Mouse (Mus musculus): ENCODE data around the gene Mrps30.
"Not testable (repeated sequence)": the region's sequence is repeated elsewhere in the genome, so short reads cannot be mapped to it uniquely, and the experiment has no call there.

Gene Mrps30

DNA sequence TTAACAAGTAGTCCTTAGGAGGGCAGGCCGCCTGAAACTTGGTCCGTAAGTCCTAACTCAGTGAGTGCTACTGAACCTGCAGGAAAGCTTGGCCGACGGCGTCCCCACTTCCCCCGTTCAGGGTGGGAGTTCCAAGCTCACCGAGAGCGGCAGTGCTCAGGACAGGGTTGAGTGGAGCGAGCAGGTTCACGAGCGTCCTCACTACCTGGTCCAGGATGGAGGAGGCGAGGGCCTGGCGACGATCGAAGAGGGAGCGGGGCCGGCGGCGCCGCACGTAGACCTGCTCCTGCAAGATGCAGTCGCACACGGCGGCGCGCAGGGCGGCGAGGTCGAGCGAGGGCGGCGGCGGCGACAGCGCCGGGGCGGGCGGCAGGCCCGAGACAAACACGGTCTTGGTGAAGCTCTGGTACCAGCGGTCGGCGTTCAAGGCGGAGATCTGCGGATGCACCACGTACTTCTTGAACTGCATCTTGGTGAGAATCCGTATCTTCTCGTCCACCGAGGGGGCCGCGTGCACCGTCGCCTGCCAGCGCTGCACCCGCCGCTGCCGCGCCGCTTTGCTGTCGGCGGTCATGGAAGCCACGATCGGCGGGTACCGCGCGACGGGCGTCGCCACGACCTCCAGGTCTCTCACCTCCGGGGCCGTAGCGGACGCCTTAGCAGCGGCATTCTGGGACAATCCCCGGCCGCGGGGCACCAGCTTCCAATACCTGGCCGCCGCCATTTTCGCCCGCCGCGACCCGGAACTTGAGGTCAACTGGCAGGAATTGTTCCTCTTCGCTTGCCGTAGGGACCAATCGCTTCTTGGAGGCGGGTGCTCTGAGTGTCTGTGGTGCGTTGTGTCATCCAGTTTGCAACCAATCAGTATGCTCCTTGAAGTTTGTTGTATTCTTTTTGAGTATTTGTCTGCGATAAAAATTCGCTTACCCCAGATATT lies at the start of gene Mrps30, which contains the start of gene B430218F22Rik:
Mrps30 (minus strand) TSS at position 742 of the 937 bp plus-strand sequence.
B430218F22Rik (plus strand) TSS at position 120 of the 937 bp plus-strand sequence.
- DNase-seq (ENCODE audit: low read depth, low spot score), result peak; percentile 80

DNA sequence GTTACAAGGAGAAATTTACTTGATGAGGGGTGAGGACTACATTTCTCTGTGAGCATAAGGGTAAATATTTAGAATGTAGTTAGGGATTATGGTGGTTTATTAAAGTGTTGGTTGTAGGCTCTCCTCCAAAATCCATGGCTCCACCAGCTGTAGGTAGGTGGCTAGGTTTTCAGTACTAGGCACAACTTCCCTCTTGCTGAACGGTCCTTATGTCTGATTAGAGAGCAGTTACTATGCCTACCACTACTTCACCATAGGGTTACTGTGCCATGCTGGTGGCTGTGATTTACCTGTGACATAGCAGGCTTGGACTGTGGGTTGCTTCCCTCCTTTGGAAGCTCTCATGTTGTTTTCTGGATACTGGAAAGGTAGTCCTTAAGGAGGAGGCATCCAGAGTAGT lies 33.8 kb upstream of the Mrps30 start:
- no peak for DNase-seq (ENCODE audit: low read depth, low spot score)

DNA sequence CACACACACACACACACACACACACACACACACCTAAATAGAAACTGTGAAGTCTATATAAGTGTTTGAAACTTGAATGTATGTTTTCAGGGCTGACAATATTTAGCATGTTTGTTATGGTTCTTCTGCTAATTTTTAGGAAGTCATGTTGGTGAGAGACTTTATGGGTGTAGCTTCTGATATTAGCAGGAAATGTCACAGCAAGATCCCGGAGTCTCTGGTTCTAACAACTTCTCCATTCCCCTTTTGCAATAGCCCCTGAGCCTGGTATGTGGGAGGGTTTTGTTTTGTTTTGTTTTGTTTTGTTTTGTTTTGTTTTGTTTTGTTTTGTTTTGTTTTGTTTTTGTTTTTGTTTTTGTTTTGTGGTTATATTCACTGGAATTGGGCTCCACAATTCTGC lies 33.4 kb upstream of the Mrps30 start:
- no peak for DNase-seq (ENCODE audit: low read depth, low spot score)

DNA sequence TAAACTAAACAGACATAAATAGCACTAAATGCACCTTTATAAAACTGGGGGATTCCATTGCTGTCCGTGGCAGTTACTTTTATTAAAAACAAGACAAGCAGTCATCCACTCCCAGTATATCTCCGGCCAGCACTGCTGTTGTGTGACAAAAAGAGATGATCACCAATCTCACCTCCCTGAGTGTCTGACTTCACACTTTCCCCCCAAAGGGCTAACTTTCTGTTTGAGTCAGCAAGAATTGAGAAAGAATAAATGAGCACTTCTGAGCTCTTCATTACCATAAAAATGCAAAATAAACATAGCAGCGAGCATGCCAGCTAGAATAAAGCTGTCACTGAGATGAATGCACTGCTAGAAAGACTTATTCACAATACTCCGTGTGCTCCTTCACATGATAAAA lies 31.1 kb upstream of the Mrps30 start:
- DNase-seq (ENCODE audit: low read depth, low spot score), result no peak

DNA sequence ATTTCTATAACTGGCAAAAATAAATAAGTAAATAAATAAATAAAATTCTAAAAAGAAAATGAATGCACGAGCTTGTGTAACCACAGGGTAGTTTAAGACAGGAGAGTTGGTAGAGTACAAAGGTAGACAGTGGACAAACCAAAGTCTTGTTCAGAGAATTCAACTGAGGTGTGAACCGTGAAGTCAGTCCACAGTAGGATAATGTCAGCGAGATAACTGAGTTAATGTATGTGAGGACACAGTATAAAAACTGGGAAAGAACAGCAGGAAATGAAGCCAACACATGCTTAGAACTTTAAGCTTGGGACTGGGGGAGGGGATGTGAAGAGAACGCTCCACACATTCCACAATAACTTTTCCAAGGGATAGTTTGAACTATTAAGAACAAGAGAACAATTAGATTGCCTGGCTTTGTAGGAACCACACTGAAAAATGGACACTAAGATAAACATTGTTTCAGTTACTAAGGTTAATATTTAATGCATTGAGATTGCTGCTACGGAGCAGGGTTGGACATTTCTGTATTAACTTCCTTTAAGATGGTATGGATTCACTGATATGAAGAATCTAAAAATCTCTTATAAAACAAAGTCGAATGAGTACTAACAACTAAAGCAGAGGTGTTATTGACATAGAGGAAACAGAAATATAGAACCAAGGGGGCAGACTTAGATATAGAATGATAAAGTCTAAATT lies 24.4 kb upstream of the Mrps30 start:
- DNase-seq (ENCODE audit: low read depth, low spot score), result no peak

DNA sequence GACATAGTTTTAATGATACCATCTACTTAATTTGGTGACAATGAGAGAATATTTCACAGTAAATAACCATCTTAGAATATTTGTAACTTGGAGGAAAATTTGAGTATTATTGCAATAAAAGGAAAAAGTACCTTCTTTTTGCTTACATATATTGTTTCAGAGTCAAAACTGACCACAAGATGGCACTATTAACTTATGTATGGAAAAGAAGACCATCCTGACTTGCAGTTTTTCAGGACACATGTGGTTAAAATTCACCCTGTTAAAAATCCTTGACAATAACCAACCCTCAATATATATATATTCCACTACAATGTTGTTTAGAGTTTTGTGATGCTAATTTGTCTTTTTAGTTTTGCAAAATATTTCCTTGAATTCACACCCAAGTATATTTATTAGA lies 16.5 kb upstream of the Mrps30 start:
- DNase-seq (ENCODE audit: low read depth, low spot score), result no peak

DNA sequence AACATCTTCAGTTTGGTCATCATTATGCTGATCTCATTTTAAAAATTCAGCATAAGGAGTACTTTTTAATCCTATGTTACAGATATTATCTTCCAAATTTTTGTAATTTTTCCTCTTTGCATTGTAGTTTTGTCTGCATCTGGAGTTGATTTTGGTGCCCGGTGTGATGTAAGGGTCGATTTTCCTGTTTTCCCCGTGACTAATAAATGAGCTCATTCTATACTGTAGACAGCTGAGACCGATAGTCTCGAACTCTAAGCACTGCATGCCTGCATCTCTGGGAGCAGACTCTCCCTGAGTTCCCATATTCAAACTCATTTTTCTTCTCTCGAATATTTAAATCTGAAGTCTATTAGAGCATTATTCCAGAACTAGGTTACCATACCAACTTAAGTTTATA lies 13.3 kb upstream of the Mrps30 start:
- no peak for DNase-seq (ENCODE audit: low read depth, low spot score)

DNA sequence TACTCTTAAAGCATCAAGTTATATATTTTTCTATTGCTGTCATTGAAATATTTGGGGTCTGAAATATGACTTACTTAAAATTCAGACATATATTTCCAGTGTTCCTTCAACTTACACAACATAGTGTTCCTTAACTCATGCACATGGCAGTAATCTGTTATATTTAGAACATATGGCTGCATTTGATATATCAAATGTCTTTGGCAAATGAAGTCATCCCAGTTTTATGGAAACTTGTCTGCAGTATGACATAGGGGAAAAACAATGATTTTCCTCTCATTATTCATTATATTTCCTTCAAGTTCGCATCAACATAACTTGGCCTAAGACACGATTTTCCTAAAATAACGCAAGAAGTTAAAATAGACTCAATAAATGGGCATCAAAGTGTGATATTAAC lies 8.8 kb upstream of the Mrps30 start:
- no peak for DNase-seq (ENCODE audit: low read depth, low spot score)

DNA sequence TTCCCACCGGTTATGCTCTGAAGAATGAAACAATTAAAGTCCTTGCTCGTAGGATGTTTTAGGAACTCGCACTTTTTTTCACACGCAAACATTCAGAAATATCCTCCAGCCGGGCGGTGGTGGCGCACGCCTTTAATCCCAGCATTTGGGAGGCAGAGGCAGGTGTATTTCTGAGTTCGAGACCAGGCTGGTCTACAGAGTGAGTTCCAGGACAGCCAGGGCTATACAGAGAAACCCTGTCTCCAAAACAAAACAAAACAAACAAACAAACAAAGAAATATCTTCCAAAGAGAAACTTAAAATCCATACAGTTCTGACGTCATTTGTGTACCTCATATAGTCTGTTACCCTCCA lies 373 bp upstream of the Mrps30 start:
- not testable (repeated sequence) for DNase-seq (ENCODE audit: low read depth, low spot score)

DNA sequence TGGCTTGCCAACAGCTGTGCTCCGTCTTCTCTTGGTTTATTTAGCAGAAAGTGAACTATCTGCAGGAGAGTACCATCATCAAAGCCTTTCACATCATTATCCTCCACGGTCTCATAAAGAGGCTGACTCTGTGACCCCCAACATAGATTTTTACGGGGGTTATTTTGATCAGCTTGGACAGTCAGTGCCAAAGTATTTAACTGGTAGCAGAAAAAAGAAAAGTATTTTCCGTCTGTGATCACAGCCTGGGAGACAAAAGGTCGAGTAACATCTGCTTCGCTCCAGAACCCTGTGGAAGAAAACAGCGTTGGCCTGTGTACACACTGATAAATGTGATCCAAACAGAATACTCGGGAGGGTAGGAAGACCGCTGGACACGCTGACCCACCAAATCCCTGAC lies 6.7 kb downstream of the Mrps30 start:
- DNase-seq (ENCODE audit: low read depth, low spot score), result no peak

DNA sequence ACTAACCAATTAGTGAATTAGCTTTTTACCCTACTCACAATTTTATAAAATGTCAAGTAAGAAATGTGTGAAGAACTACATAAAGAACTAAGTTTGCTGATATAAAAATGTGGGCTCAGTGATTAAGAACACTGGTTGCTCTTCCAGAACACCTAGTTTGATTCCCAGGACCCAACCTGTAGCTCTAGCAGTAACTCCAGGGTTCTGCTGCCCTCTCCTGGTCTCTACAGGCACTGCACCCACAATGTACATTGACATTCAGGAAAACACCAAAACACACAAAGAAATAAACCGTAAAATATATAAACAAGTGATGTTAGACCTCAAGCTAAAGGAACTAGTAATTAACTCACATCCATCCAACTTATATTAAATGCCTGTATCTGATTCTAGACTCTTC lies 7.9 kb downstream of the Mrps30 start:
- no peak for DNase-seq (ENCODE audit: low read depth, low spot score)

DNA sequence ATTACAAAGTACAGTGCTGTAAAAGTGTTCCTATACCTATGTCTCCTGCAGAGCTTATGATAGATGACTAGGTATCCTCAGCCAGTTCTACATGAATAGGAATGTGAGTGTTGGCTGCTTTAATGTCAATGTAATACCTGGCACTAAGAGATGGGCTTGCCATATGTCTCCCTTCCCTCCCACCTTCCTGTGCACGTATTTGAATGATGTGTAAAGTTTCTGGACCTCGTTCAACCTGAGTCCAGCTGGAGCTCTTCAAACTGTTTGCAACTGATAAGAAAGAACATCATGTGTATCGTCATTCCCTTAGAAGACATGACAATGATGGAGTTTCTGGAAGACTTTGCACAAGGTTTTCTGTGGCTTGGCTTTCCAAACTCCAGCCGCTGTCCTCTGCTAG lies 14.2 kb downstream of the Mrps30 start:
- no peak for DNase-seq (ENCODE audit: low read depth, low spot score)

DNA sequence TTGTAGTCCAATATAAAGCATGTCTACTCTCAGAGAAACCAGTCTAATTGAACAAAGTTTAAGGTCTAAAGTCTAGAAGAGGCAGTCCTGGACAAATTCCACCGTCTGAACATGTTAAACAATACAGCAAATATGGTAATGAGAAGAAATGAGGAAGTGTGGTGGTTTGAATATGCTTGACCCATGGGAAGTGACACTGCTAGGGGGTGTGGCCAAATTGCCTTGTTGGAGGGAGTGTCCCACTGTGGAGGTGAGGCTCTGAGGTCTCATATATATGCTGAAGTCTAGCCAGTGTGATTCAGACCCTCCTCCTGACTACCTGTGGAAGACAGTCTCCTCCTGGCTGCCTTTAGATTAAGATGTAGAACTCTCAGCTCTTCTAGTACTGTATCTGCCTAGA lies 21.3 kb downstream of the Mrps30 start:
- DNase-seq (ENCODE audit: low read depth, low spot score), result no peak

DNA sequence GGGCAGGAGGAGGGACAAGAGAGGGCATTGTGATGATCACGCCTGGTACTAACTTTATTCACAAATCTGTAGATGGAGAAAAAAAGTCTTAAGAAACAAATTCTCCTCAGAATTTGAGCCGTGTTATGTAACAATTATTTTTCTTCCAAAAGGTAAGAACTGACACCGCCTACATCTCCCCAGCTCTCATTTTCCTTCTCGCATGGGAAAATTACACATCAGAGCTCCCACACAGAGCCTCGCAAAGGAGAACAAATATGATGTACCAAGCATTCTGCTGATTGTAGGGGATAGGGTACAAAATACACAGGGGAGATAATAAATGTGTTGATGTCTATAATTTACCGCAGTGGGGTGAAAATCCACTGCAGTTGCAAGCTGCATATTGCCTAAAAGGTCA lies 23.7 kb downstream of the Mrps30 start:
- no peak for DNase-seq (ENCODE audit: low read depth, low spot score)

DNA sequence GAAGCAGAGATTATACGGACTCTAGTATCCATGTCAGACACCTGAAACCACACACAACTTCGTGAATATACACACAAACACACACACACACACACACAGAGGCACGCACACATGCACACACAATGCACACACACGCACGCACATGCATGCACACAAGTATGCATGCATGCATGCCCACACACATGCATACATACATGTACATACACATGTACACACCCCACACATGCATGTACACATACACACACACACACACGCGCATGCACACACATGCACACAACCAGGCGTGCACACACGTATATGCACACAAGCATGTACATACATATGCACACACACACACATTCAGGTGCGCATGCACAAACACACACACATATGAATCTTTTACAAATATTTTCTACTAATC lies 36.2 kb downstream of the Mrps30 start:
- no peak for DNase-seq (ENCODE audit: low read depth, low spot score)

DNA sequence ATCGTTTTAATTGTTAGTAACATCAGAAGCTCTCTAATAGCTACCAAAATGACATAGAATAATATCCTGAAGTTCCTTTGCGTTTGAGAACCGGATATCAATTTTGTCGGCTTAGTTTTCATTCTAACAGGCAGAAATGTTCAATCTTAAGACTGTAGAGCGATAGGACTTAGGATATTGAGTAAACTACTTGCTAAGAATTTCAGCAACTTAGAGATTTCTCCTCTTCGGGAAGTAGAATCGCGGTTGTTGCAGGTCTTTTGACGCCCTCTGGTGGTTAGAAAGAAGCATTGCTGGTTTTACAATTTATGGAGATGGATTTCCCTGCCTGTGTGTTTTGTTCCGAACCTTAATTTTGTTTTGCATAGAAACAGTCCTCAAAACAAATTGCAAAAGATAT lies 36.8 kb downstream of the Mrps30 start:
- DNase-seq (ENCODE audit: low read depth, low spot score), result peak; percentile 5

Measured in WW6 (cell line).